Mouse (Mus musculus): Measurements from ENCODE around the gene Tas2r119. TPM values are rescaled to one million over a fixed set of nuclear protein-coding genes. Genes with fewer than 3 reads are reported as not detected.

Tas2r119 gene
- not detected in 2 replicates for polyA plus RNA-seq (2015; fragmentation: Nextera tagmentation; extraction: Ambion mirVana)

GRCm38 (mm10) chr15:32176989-32177388, at the start of gene Tas2r119:
Tas2r119 (plus strand) TSS chr15:32177289.
- 91% methylated on average over 4 of the region's 4 CpGs for WGBS
- no peak within 1 kb of the TSS for H3K27ac ChIP-seq (replicated peaks)
- no peak for ATAC-seq (replicated peaks)
- no peak within 1 kb of the TSS for H3K4me2 ChIP-seq (replicated peaks)
- no peaks in the 10 kb centered on the region for H3K9me3 ChIP-seq
- no peaks in the 10 kb centered on the region for H3K27me3 ChIP-seq
- H3K36me3 ChIP-seq, result no peaks in the 10 kb centered on the region
- peaks cover 18% of the 10 kb centered on the region for H3K4me1 ChIP-seq
- H3K9ac ChIP-seq (replicated peaks), result no peak within 1 kb of the TSS
- no peak within 1 kb of the TSS for H3K4me3 ChIP-seq

GRCm38 (mm10) chr15:32132315-32132714, 44.8 kb upstream of the Tas2r119 start:
- Histone ChIP-seq H3K36me3 (no peaks in the 10 kb centered on the region), H3K4me2 (replicated peaks) (no peak overlapping the region), H3K4me1 (no peaks in the 10 kb centered on the region), H3K27ac (replicated peaks) (no peak overlapping the region), H3K9ac (replicated peaks) (no peak overlapping the region), H3K4me3 (no peak overlapping the region), H3K27me3 (no peaks in the 10 kb centered on the region), H3K9me3 (no peaks in the 10 kb centered on the region)
- no peak for ATAC-seq (replicated peaks)
- WGBS, result 95% methylated on average over 7 of the region's 7 CpGs

- no peak overlapping the region for H3K4me3 ChIP-seq
- no peaks in the 10 kb centered on the region for H3K36me3 ChIP-seq
- no peaks in the 10 kb centered on the region for H3K27me3 ChIP-seq
- no peak for ATAC-seq (replicated peaks)
- H3K9ac ChIP-seq (replicated peaks), result no peak overlapping the region
- no peak overlapping the region for H3K27ac ChIP-seq (replicated peaks)
- no peaks in the 10 kb centered on the region for H3K4me1 ChIP-seq
- no peak overlapping the region for H3K4me2 ChIP-seq (replicated peaks)
- H3K9me3 ChIP-seq, result no peaks in the 10 kb centered on the region
Measured at GRCm38 (mm10) chr15:32141657-32142056, 35.4 kb upstream of the Tas2r119 start.

- no peak overlapping the region for H3K9ac ChIP-seq (replicated peaks)
- ATAC-seq (replicated peaks), result no peak
- H3K4me1 ChIP-seq, result no peaks in the 10 kb centered on the region
- no peak overlapping the region for H3K4me3 ChIP-seq
- H3K27ac ChIP-seq (replicated peaks), result no peak overlapping the region
- no peaks in the 10 kb centered on the region for H3K27me3 ChIP-seq
- 63% methylated on average over 3 of the region's 3 CpGs for WGBS
- H3K36me3 ChIP-seq, result no peaks in the 10 kb centered on the region
- no peaks in the 10 kb centered on the region for H3K9me3 ChIP-seq
- H3K4me2 ChIP-seq (replicated peaks), result no peak overlapping the region
Measured at GRCm38 (mm10) chr15:32144269-32144668, 32.8 kb upstream of the Tas2r119 start.

- no peaks in the 10 kb centered on the region for H3K36me3 ChIP-seq
- no peaks in the 10 kb centered on the region for H3K4me1 ChIP-seq
- no peak overlapping the region for H3K9ac ChIP-seq (replicated peaks)
- no peak overlapping the region for H3K4me3 ChIP-seq
- no peak overlapping the region for H3K27ac ChIP-seq (replicated peaks)
- WGBS, result 88% methylated on average over 2 of the region's 2 CpGs
- no peaks in the 10 kb centered on the region for H3K9me3 ChIP-seq
- no peaks in the 10 kb centered on the region for H3K27me3 ChIP-seq
- no peak overlapping the region for H3K4me2 ChIP-seq (replicated peaks)
- no peak; the same call in 1 of the 2 replicates for ATAC-seq (replicated peaks)
Measured at GRCm38 (mm10) chr15:32153404-32153803, 23.7 kb upstream of the Tas2r119 start.

- Histone ChIP-seq H3K4me1 (no peaks in the 10 kb centered on the region), H3K9ac (replicated peaks) (no peak overlapping the region), H3K4me2 (replicated peaks) (no peak overlapping the region), H3K36me3 (no peaks in the 10 kb centered on the region), H3K9me3 (no peaks in the 10 kb centered on the region), H3K27me3 (no peaks in the 10 kb centered on the region), H3K4me3 (no peak overlapping the region), H3K27ac (replicated peaks) (no peak overlapping the region)
- 54% methylated on average over 11 of the region's 11 CpGs for WGBS
- ATAC-seq (replicated peaks), result no peak
Measured at GRCm38 (mm10) chr15:32153857-32154449, 23.1 kb upstream of the Tas2r119 start.

- no peaks in the 10 kb centered on the region for H3K9me3 ChIP-seq
- H3K36me3 ChIP-seq, result no peaks in the 10 kb centered on the region
- ATAC-seq (replicated peaks), result no peak
- no peaks in the 10 kb centered on the region for H3K4me1 ChIP-seq
- no peaks in the 10 kb centered on the region for H3K27me3 ChIP-seq
- no peak overlapping the region for H3K4me3 ChIP-seq
- no peak overlapping the region for H3K27ac ChIP-seq (replicated peaks)
- H3K4me2 ChIP-seq (replicated peaks), result no peak overlapping the region
- H3K9ac ChIP-seq (replicated peaks), result no peak overlapping the region
- WGBS, result 66% methylated on average over 5 of the region's 5 CpGs
Measured at GRCm38 (mm10) chr15:32156126-32156525, 21.0 kb upstream of the Tas2r119 start.

GRCm38 (mm10) chr15:32160281-32160680, 16.8 kb upstream of the Tas2r119 start:
- Histone ChIP-seq H3K4me1 (no peaks in the 10 kb centered on the region), H3K9me3 (no peaks in the 10 kb centered on the region), H3K4me3 (no peak overlapping the region), H3K9ac (replicated peaks) (no peak overlapping the region), H3K4me2 (replicated peaks) (no peak overlapping the region), H3K36me3 (no peaks in the 10 kb centered on the region), H3K27ac (replicated peaks) (no peak overlapping the region), H3K27me3 (no peaks in the 10 kb centered on the region)
- no peak for ATAC-seq (replicated peaks)

GRCm38 (mm10) chr15:32171764-32172163, 5.3 kb upstream of the Tas2r119 start:
- Histone ChIP-seq H3K9ac (replicated peaks) (no peak overlapping the region), H3K27me3 (no peaks in the 10 kb centered on the region), H3K4me3 (no peak overlapping the region), H3K4me2 (replicated peaks) (0 out of 2 replicates have a peak overlapping the region, but pooled peaks have one; percentile 5), H3K27ac (replicated peaks) (peak overlapping the region; percentile 89), H3K4me1 (peaks cover 33% of the 10 kb centered on the region), H3K36me3 (no peaks in the 10 kb centered on the region), H3K9me3 (no peaks in the 10 kb centered on the region)
- ATAC-seq (replicated peaks), result peak; percentile 49
- WGBS, result 20% methylated on average over 6 of the region's 6 CpGs

GRCm38 (mm10) chr15:32172175-32172987, 4.7 kb upstream of the Tas2r119 start:
- H3K9ac ChIP-seq (replicated peaks), result no peak overlapping the region
- H3K4me2 ChIP-seq (replicated peaks), result 0 out of 2 replicates have a peak overlapping the region, but pooled peaks have one; percentile 5
- H3K36me3 ChIP-seq, result no peaks in the 10 kb centered on the region
- H3K27ac ChIP-seq (replicated peaks), result peak overlapping the region; percentile 89
- H3K27me3 ChIP-seq, result no peaks in the 10 kb centered on the region
- H3K4me1 ChIP-seq, result peaks cover 33% of the 10 kb centered on the region
- no peak overlapping the region for H3K4me3 ChIP-seq
- H3K9me3 ChIP-seq, result no peaks in the 10 kb centered on the region
- WGBS, result 10% methylated on average over 9 of the region's 9 CpGs
- ATAC-seq (replicated peaks), result peak; percentile 92

GRCm38 (mm10) chr15:32172988-32173329, 4.1 kb upstream of the Tas2r119 start:
- no peaks in the 10 kb centered on the region for H3K27me3 ChIP-seq
- H3K36me3 ChIP-seq, result no peaks in the 10 kb centered on the region
- peaks cover 33% of the 10 kb centered on the region for H3K4me1 ChIP-seq
- no peak for ATAC-seq (replicated peaks)
- no peak overlapping the region for H3K9ac ChIP-seq (replicated peaks)
- H3K4me2 ChIP-seq (replicated peaks), result no peak overlapping the region
- no peak overlapping the region for H3K4me3 ChIP-seq
- H3K9me3 ChIP-seq, result no peaks in the 10 kb centered on the region
- 17% methylated on average over 2 of the region's 2 CpGs for WGBS
- peak overlapping the region; percentile 89 for H3K27ac ChIP-seq (replicated peaks)

GRCm38 (mm10) chr15:32180010-32180725, 3.1 kb downstream of the Tas2r119 start:
- ATAC-seq (replicated peaks), result no peak
- 76% methylated on average over 1 of the region's 1 CpGs for WGBS
- Histone ChIP-seq H3K4me1 (0 out of 2 replicates have a peak, but pooled peaks cover 3% of the 10 kb centered on the region), H3K27ac (replicated peaks) (no peak overlapping the region), H3K4me3 (no peak overlapping the region), H3K36me3 (no peaks in the 10 kb centered on the region), H3K4me2 (replicated peaks) (no peak overlapping the region), H3K9me3 (no peaks in the 10 kb centered on the region), H3K9ac (replicated peaks) (no peak overlapping the region), H3K27me3 (no peaks in the 10 kb centered on the region)
